Mouse (Mus musculus): Measurements from ENCODE around the gene Trpc2. TPM values are rescaled to one million over a fixed set of nuclear protein-coding genes. Genes with fewer than 3 reads are reported as not detected.
"Not testable (repeated sequence)": the region's sequence is repeated elsewhere in the genome, so short reads cannot be mapped to it uniquely, and the experiment has no call there.

Gene Trpc2
- polyA plus RNA-seq (2012; rRNA removed): not detected in 2 replicates

- no peak within 1 kb of the TSS for H3K4me3 ChIP-seq (ENCODE audit: control insufficient read depth, low read depth, low read length)
- peaks cover 5% of the 10 kb centered on the region for H3K36me3 ChIP-seq (ENCODE audit: control insufficient read depth, insufficient read depth, low read length)
- TF ChIP-seq POLR2A (IDR thresholded peaks at IDR 0.05; ENCODE audit: control insufficient read depth, low read depth, low read length): no peak
- no peak for TF ChIP-seq CTCF (IDR thresholded peaks at IDR 0.05; ENCODE audit: control insufficient read depth, insufficient read depth, insufficient replicate concordance, low read depth, low read length)
- no peaks in the 10 kb centered on the region for H3K27me3 ChIP-seq (ENCODE audit: control insufficient read depth, insufficient read depth, low read length)
- H3K27ac ChIP-seq (ENCODE audit: control insufficient read depth, insufficient read depth, low read depth, low read length): no peak within 1 kb of the TSS
- H3K4me1 ChIP-seq (ENCODE audit: control insufficient read depth, insufficient read depth, low read length): peaks cover 2% of the 10 kb centered on the region; the same call in 1 of the 2 replicates
These were observed at the start of gene Trpc2 for GRCm38 (mm10) chr7:102082816-102083215. Trpc2 (plus strand) TSS chr7:102083116.

- Histone ChIP-seq H3K27me3 (ENCODE audit: control insufficient read depth, insufficient read depth, low read length) (no peaks in the 10 kb centered on the region), H3K36me3 (ENCODE audit: control insufficient read depth, insufficient read depth, low read length) (peaks cover 2% of the 10 kb centered on the region), H3K4me1 (ENCODE audit: control insufficient read depth, insufficient read depth, low read length) (no peaks in the 10 kb centered on the region), H3K27ac (ENCODE audit: control insufficient read depth, insufficient read depth, low read depth, low read length) (no peak overlapping the region), H3K4me3 (ENCODE audit: control insufficient read depth, low read depth, low read length) (no peak overlapping the region)
- TF ChIP-seq POLR2A (IDR thresholded peaks at IDR 0.05; ENCODE audit: control insufficient read depth, low read depth, low read length): no peak
- TF ChIP-seq CTCF (IDR thresholded peaks at IDR 0.05; ENCODE audit: control insufficient read depth, insufficient read depth, insufficient replicate concordance, low read depth, low read length): no peak
These were observed 48.0 kb upstream of the Trpc2 start for GRCm38 (mm10) chr7:102034904-102035303.

GRCm38 (mm10) chr7:102035534-102035933 lies 47.4 kb upstream of the Trpc2 start:
- no peak overlapping the region for H3K4me3 ChIP-seq (ENCODE audit: control insufficient read depth, low read depth, low read length)
- H3K36me3 ChIP-seq (ENCODE audit: control insufficient read depth, insufficient read depth, low read length): peaks cover 2% of the 10 kb centered on the region
- no peak overlapping the region for H3K27ac ChIP-seq (ENCODE audit: control insufficient read depth, insufficient read depth, low read depth, low read length)
- H3K4me1 ChIP-seq (ENCODE audit: control insufficient read depth, insufficient read depth, low read length): no peaks in the 10 kb centered on the region
- H3K27me3 ChIP-seq (ENCODE audit: control insufficient read depth, insufficient read depth, low read length): no peaks in the 10 kb centered on the region
- TF ChIP-seq POLR2A (IDR thresholded peaks at IDR 0.05; ENCODE audit: control insufficient read depth, low read depth, low read length): no peak
- no peak for TF ChIP-seq CTCF (IDR thresholded peaks at IDR 0.05; ENCODE audit: control insufficient read depth, insufficient read depth, insufficient replicate concordance, low read depth, low read length)

DNA sequence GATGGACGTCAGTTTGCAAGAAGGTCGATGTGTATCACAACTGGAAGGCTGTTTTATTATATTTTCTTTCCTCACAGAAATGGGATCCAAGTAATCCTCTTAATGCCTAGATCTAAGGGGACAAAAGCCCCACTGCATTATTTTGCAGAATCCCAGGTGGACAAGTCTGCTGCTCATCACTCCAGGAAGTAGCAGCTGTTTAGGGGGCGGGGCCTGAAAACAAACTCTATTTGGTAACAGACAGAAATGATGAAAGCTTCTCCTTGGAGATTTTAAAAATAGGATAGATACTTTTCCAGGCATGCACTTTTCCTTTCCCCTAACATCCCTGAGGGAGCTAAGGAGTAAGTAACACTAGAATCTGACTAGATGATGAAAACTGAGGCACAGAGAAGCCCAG lies 45.6 kb upstream of the Trpc2 start:
- H3K4me1 ChIP-seq (ENCODE audit: control insufficient read depth, insufficient read depth, low read length): no peaks in the 10 kb centered on the region
- no peaks in the 10 kb centered on the region for H3K27me3 ChIP-seq (ENCODE audit: control insufficient read depth, insufficient read depth, low read length)
- H3K27ac ChIP-seq (ENCODE audit: control insufficient read depth, insufficient read depth, low read depth, low read length): no peak overlapping the region
- TF ChIP-seq CTCF (IDR thresholded peaks at IDR 0.05; ENCODE audit: control insufficient read depth, insufficient read depth, insufficient replicate concordance, low read depth, low read length) (no peak), POLR2A (IDR thresholded peaks at IDR 0.05; ENCODE audit: control insufficient read depth, low read depth, low read length) (no peak)
- peaks cover 2% of the 10 kb centered on the region for H3K36me3 ChIP-seq (ENCODE audit: control insufficient read depth, insufficient read depth, low read length)
- no peak overlapping the region for H3K4me3 ChIP-seq (ENCODE audit: control insufficient read depth, low read depth, low read length)

DNA sequence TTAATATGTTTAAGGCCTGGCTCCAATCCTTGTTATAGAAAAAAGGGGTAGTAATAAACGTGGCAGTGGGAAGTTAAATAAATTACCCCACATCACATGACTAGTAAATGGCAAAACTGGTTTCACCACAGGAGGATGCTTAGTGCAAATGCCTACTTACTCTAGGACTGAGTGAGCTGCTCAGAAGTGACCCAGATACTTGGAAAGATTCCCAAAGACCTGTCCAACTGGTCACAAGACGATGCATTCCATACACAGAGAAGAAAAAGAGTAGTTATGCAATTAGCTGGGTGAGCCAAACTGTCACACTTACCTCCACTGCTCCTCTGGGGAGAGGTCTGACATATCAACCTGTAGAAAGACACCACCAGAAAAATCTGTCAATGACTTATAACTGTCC lies 40.6 kb upstream of the Trpc2 start:
- TF ChIP-seq CTCF (IDR thresholded peaks at IDR 0.05; ENCODE audit: control insufficient read depth, insufficient read depth, insufficient replicate concordance, low read depth, low read length) (no peak), POLR2A (IDR thresholded peaks at IDR 0.05; ENCODE audit: control insufficient read depth, low read depth, low read length) (no peak)
- Histone ChIP-seq H3K4me3 (ENCODE audit: control insufficient read depth, low read depth, low read length) (no peak overlapping the region), H3K36me3 (ENCODE audit: control insufficient read depth, insufficient read depth, low read length) (peaks cover 2% of the 10 kb centered on the region; the same call in 1 of the 2 replicates), H3K27ac (ENCODE audit: control insufficient read depth, insufficient read depth, low read depth, low read length) (no peak overlapping the region), H3K4me1 (ENCODE audit: control insufficient read depth, insufficient read depth, low read length) (no peaks in the 10 kb centered on the region), H3K27me3 (ENCODE audit: control insufficient read depth, insufficient read depth, low read length) (no peaks in the 10 kb centered on the region)

GRCm38 (mm10) chr7:102048524-102048923 lies 34.4 kb upstream of the Trpc2 start:
- H3K36me3 ChIP-seq (ENCODE audit: control insufficient read depth, insufficient read depth, low read length); H3K27me3 ChIP-seq (ENCODE audit: control insufficient read depth, insufficient read depth, low read length); H3K27ac ChIP-seq (ENCODE audit: control insufficient read depth, insufficient read depth, low read depth, low read length); H3K4me1 ChIP-seq (ENCODE audit: control insufficient read depth, insufficient read depth, low read length); H3K4me3 ChIP-seq (ENCODE audit: control insufficient read depth, low read depth, low read length): not testable (repeated sequence)

DNA sequence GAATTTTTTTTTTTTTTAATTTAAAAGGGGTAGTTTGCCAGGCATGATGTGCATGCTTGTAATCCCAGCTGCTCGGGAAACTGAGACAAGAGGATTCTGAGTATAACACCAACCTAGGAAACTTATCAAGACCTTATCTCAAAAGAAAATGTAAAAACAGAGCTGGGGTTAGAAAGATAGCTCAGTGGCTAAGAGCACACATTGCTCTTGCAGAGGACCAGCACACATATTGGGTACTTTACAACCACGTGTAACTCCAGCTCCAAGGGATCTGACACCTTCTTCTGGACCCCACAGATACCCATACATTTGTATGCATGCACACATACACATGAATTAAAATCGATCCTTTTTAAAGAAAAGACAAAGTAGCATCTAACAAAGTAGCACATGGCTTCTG lies 21.6 kb upstream of the Trpc2 start:
- TF ChIP-seq CTCF (IDR thresholded peaks at IDR 0.05; ENCODE audit: control insufficient read depth, insufficient read depth, insufficient replicate concordance, low read depth, low read length) (no peak), POLR2A (IDR thresholded peaks at IDR 0.05; ENCODE audit: control insufficient read depth, low read depth, low read length) (no peak)
- Histone ChIP-seq H3K36me3 (ENCODE audit: control insufficient read depth, insufficient read depth, low read length) (no peaks in the 10 kb centered on the region), H3K4me3 (ENCODE audit: control insufficient read depth, low read depth, low read length) (no peak overlapping the region)

DNA sequence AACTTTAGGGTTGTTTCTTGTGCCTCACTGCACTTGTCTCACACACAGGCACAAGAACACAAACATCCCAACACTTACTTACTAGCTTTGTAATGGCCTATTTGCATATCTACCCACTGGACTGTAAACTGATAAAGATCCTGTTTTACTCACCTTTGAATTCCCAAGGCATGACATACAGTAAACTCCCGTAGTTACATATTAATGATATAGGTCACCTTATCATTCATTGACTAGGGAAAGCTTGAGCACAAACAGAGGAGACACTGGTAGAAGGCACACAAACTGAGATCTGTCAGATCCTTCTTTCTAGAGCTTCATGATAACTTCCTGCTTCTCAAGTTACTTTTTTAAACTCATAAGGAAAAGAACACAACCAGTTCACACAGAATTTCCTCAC lies 20.7 kb upstream of the Trpc2 start:
- Histone ChIP-seq H3K4me1 (ENCODE audit: control insufficient read depth, insufficient read depth, low read length) (peaks cover 4% of the 10 kb centered on the region), H3K27ac (ENCODE audit: control insufficient read depth, insufficient read depth, low read depth, low read length) (no peak overlapping the region), H3K36me3 (ENCODE audit: control insufficient read depth, insufficient read depth, low read length) (no peaks in the 10 kb centered on the region), H3K4me3 (ENCODE audit: control insufficient read depth, low read depth, low read length) (no peak overlapping the region), H3K27me3 (ENCODE audit: control insufficient read depth, insufficient read depth, low read length) (no peaks in the 10 kb centered on the region)
- TF ChIP-seq POLR2A (IDR thresholded peaks at IDR 0.05; ENCODE audit: control insufficient read depth, low read depth, low read length) (no peak), CTCF (IDR thresholded peaks at IDR 0.05; ENCODE audit: control insufficient read depth, insufficient read depth, insufficient replicate concordance, low read depth, low read length) (no peak)

More for the DNA sequence above, 21.6 kb upstream of the Trpc2 start:
- Histone ChIP-seq H3K27ac (ENCODE audit: control insufficient read depth, insufficient read depth, low read depth, low read length) (no peak overlapping the region), H3K4me1 (ENCODE audit: control insufficient read depth, insufficient read depth, low read length) (peaks cover 2% of the 10 kb centered on the region; the same call in 1 of the 2 replicates), H3K27me3 (ENCODE audit: control insufficient read depth, insufficient read depth, low read length) (no peaks in the 10 kb centered on the region)

Data from testis, adult 2 months (tissue).